Mouse (Mus musculus) erythroblast, embryonic 14.5 days (primary cell): ENCODE data around the gene Plscr1.

ENCODE experiments used
- GATA1 ChIP-seq: IDR thresholded peaks from 2 replicates; pipeline ENCODE4 v1.6.1; 2012; ENCODE audit warnings: low read length, inconsistent platforms, mixed read lengths
- TAL1 ChIP-seq: IDR thresholded peaks from 3 replicates; pipeline ENCODE4 v1.6.1; 2012; ENCODE audit warnings: low read length, inconsistent platforms, mixed read lengths

GRCm38 (mm10) chr9:92276360-92276759 lies 26.8 kb downstream of the Plscr1 start:
- TF ChIP-seq GATA1 (no peak), TAL1 (no peak)
